Mouse (Mus musculus): ENCODE measurements around the gene Ptger3. TPM values are rescaled to one million over a fixed set of nuclear protein-coding genes. Genes with fewer than 3 reads are reported as not detected.
A peak's percentile ranks its signal among the peaks of the same experiment; 100 is the strongest.

Gene Ptger3
- polyA plus RNA-seq, 1 experiment from 2014 or later: 4.4 TPM

- Histone ChIP-seq H3K9ac (no peak overlapping the region), H3K4me2 (no peak overlapping the region), H3K27ac (replicated peaks) (no peak overlapping the region), H3K27me3 (no peaks in the 10 kb centered on the region), H3K4me1 (replicated peaks) (no peaks in the 10 kb centered on the region), H3K9me3 (no peaks in the 10 kb centered on the region), H3K36me3 (no peaks in the 10 kb centered on the region), H3K4me3 (no peak overlapping the region)
- no peak for ATAC-seq (ENCODE audit: low read depth)
Measured at GRCm38 (mm10) chr3:157664486-157665041, 97.9 kb downstream of the Ptger3 start.

DNA sequence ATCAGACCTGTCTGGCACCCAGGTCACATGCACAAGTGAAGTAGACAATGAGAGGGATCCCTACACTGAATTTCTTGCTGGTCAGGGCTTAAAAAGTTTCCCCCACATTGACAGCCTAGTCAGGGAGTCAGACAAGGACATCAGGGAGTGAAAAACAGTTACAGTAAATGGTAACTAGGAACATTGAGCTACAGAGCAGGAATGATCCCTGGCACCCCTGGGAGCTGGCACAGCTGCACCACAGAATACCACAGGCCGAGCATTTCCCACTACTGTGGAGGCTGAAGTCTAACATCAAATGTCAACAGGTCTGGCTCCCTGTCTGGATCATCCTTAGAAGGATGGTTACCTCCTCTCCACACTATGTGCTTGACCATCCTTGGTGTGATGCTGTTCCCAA is 98.8 kb downstream of the Ptger3 start:
- no peak for ATAC-seq (ENCODE audit: low read depth)
- Histone ChIP-seq H3K4me3 (no peak overlapping the region), H3K4me1 (replicated peaks) (no peaks in the 10 kb centered on the region), H3K4me2 (no peak overlapping the region), H3K36me3 (no peaks in the 10 kb centered on the region), H3K27ac (replicated peaks) (no peak overlapping the region), H3K27me3 (no peaks in the 10 kb centered on the region), H3K9ac (no peak overlapping the region), H3K9me3 (no peaks in the 10 kb centered on the region)
- WGBS: 62% methylated on average over 1 of the region's 1 CpGs

DNA sequence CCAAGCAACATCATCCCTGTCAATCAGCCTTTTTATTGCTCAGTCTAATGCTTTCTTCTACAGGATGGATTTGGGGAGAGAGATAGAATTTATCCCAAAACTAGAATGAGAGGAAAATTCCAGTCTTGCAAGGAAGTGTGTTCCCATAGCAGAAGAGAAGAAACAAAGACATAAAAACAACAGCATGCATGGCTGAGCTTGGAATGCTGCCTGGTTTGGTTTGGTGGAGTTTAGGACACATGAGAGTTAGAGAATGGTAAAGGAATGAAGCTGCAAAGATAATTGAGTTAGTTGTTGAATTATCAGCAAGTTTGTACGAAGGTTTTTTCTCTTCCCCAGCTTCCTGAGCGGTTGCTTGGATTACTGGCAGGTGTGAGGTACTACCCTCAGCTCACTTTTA is 99.5 kb downstream of the Ptger3 start:
- no peaks in the 10 kb centered on the region for H3K9me3 ChIP-seq
- no peak overlapping the region for H3K4me3 ChIP-seq
- H3K27me3 ChIP-seq: no peaks in the 10 kb centered on the region
- H3K9ac ChIP-seq: no peak overlapping the region
- no peak overlapping the region for H3K4me2 ChIP-seq
- WGBS: 83% methylated on average over 2 of the region's 2 CpGs
- ATAC-seq (ENCODE audit: low read depth): no peak
- no peaks in the 10 kb centered on the region for H3K36me3 ChIP-seq
- H3K4me1 ChIP-seq (replicated peaks): no peaks in the 10 kb centered on the region
- H3K27ac ChIP-seq (replicated peaks): no peak overlapping the region

DNA sequence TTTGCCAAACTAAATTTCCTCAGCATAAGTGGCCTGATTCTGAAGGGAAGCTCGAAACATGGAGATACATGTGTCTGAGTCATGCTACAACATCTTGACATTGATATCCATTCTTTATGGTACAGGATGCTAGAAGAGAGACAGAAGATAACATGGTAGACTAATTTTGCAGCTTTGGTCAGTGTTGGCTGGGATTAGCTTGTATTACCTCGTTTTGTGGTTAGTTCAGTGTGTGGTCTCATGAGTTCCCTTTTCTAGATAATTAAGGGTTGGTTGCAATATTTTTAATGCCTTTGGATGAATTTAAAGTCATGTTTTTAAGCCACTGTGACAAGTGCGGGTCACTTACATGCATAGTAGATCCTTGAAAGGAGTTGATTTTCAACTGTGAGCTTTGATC is 119.4 kb downstream of the Ptger3 start:
- Histone ChIP-seq H3K27ac (replicated peaks) (no peak overlapping the region), H3K4me2 (no peak overlapping the region), H3K4me3 (no peak overlapping the region), H3K36me3 (no peaks in the 10 kb centered on the region), H3K27me3 (no peaks in the 10 kb centered on the region), H3K9me3 (no peaks in the 10 kb centered on the region), H3K9ac (no peak overlapping the region), H3K4me1 (replicated peaks) (no peaks in the 10 kb centered on the region)
- no peak for ATAC-seq (ENCODE audit: low read depth)
- 86% methylated on average over 3 of the region's 3 CpGs for WGBS

DNA sequence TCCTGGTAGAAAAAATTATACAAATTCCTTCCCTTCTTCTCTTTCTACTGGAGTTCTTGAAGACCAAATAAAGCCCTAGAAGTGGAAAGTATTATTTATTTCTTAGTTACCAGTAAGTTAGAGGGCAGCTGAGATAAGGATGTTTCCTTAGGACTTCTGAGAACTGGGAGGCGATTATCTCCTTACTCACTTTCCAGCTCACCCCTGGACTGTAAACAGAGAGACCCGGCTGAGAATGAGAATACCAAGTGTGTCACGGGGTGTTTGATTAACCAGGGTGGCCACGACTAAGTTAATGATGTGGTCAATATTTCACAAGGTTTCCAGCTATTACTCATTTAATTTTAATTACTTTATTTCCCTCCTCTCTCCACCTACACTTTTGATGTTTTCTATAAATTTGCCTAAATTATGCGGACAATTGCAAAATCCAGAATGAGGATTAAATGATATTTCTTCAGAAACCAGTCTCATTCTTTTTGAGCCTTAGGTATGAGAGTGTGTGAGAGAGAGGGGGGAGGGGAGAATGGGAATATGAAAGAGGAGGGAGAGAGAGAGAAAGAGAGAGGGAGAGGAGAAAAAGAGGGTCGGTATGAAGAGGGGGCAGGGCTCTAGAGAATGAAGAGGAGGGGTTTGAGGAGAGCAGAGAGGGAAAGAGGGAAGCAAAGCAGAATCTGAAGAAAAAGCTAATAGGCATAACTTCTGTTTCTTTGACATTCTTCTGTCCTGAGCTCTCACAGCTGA is 121.9 kb downstream of the Ptger3 start:
- no peaks in the 10 kb centered on the region for H3K9me3 ChIP-seq
- H3K4me2 ChIP-seq: no peak overlapping the region
- H3K4me1 ChIP-seq (replicated peaks): no peaks in the 10 kb centered on the region
- H3K27ac ChIP-seq (replicated peaks): no peak overlapping the region
- H3K4me3 ChIP-seq: no peak overlapping the region
- WGBS: 69% methylated on average over 6 of the region's 6 CpGs
- no peak overlapping the region for H3K9ac ChIP-seq
- no peaks in the 10 kb centered on the region for H3K36me3 ChIP-seq
- H3K27me3 ChIP-seq: no peaks in the 10 kb centered on the region
- no peak for ATAC-seq (ENCODE audit: low read depth)

MicroRNAs encoded within 50 kb of the gene (microRNA counts, 519-probe panel; counts per million panel counts)
- 1,172 counts per million, percentile 3 among the panel's probes with 10 or more counts for microRNA mmu-miR-186

Small RNA genes within 50 kb of the gene (microRNA-seq; reads per million reads assigned to microRNA genes)
- gene Mir186: 382 reads per million, percentile 72 among the genes with 10 or more reads in this experiment

Other genes with a start within 250 kb of the Ptger3 start
- 103 and 108 TPM in 2 replicates for gene Zranb2, start 32.7 kb upstream of the Ptger3 start, polyA plus RNA-seq (2015; fragmentation: Nextera tagmentation; extraction: Ambion mirVana)